Mouse (Mus musculus): ENCODE results near the gene Bbox1.

DNA sequence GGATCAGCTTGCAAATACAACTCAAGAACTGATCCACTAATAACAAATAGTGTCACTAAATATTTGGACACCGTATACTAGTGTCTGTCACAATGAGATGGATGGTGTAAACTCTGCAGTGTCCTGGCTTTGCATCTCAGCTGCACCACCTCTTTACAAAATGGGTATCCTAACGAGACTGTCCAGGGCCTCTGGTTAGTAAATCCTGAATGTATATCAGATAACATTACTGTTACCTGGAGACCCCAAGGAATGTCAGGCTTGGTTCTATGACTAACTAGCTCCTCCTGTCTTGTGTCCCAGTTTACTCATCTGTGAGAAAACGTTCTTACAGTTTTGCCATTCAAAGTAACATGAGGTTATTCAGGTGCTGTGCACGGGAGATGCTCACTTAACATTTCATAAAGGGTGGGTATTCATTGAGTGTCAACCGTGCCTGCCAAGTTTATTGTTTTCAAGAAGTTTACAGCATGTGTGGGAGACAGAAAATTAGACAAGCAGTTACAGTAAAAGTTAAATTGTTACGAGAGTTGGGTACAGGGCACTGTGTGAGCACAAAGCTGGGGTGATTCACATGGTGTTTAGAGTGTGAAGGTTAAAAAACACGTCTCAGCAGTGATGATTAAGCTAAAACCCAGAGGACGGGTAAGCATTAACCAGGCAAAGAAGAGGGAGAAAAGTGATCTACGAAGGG, 99.2 kb downstream of the Bbox1 start:
- TF ChIP-seq CTCF (IDR thresholded peaks at IDR 0.05; ENCODE audit: borderline replicate concordance, extremely low read depth, insufficient read depth, insufficient read length) (no peak), POLR2A (IDR thresholded peaks at IDR 0.05; ENCODE audit: borderline replicate concordance, extremely low read depth, insufficient read depth, insufficient read length, poor library complexity, severe bottlenecking) (no peak)

Data from brain, embryonic 14.5 days (tissue).